Mouse (Mus musculus) liver, embryonic 14.5 days (tissue): ENCODE results near the gene Maml3. TPM values are rescaled to one million over a fixed set of nuclear protein-coding genes. Genes with fewer than 3 reads are reported as not detected.

Source experiments
- ATAC-seq: fragments of 200-750 bp; cut with Nextera tagmentation; 2 replicates; pipeline ENCODE4 v1.8.0; 2017; ENCODE audit warnings: moderate number of reproducible peaks, mild to moderate bottlenecking, moderate library complexity; ENCODE audit not compliant: insufficient read depth
- DNase-seq, 3 experiments: peaks; one replicate each; pipeline ENCODE4 v3.0.0-alpha.2; 2012 to 2013; ENCODE audit warnings: low read depth in 3 of 3, low spot score in 3 of 3
- H3K27ac ChIP-seq: fragments of 300-500 bp; sonication (generic); 2 replicates; pipeline ENCODE4 v1.5.1; 2014; ENCODE audit warnings: moderate library complexity, mild to moderate bottlenecking, control low read depth, inconsistent platforms
- H3K27me3 ChIP-seq: fragments of 300-500 bp; sonication (generic); 2 replicates; pipeline ENCODE4 v1.6.1; 2014; ENCODE audit warnings: mild to moderate bottlenecking, low read length, moderate library complexity; ENCODE audit not compliant: control insufficient read depth, insufficient read depth
- H3K36me3 ChIP-seq: fragments of 300-500 bp; sonication (generic); replicated peaks from 2 replicates; pipeline ENCODE4 v1.6.1; 2014; ENCODE audit warnings: low read depth; ENCODE audit not compliant: control insufficient read depth, insufficient read depth
- H3K4me1 ChIP-seq, 2 experiments: fragments of 200-500 bp in 1 of 2; fragments of 300-500 bp in 1 of 2; sonication (generic) in 1 of 2; replicated peaks; 2 replicates each; pipeline ENCODE4 v1.6.1; 2012 to 2014; ENCODE audit warnings: antibody characterized with exemption in 1 of 2, inconsistent platforms in 1 of 2, low read length in 1 of 2; ENCODE audit not compliant: control insufficient read depth in 2 of 2, insufficient read depth in 2 of 2
- H3K4me2 ChIP-seq: fragments of 300-500 bp; sonication (generic); 2 replicates; pipeline ENCODE4 v1.6.1; 2014; ENCODE audit warnings: low read depth, mild to moderate bottlenecking, control low read depth, moderate library complexity
- H3K4me3 ChIP-seq, 2 experiments: fragments of 200-500 bp in 1 of 2; fragments of 300-500 bp in 1 of 2; sonication (generic) in 1 of 2; 2 replicates each; pipeline ENCODE4 v1.5.1; 2012 to 2014; ENCODE audit warnings: low read depth in 2 of 2, low read length in 2 of 2, mild to moderate bottlenecking in 2 of 2, control low read depth in 1 of 2, inconsistent platforms in 1 of 2, moderate library complexity in 1 of 2; ENCODE audit not compliant: insufficient read depth in 1 of 2
- H3K9ac ChIP-seq: fragments of 300-500 bp; sonication (generic); replicated peaks from 2 replicates; pipeline ENCODE4 v1.6.1; 2014; ENCODE audit warnings: mild to moderate bottlenecking, control low read depth, moderate library complexity
- H3K9me3 ChIP-seq: fragments of 300-500 bp; sonication (generic); 2 replicates; pipeline ENCODE4 v1.6.1; 2016; ENCODE audit warnings: low read length, mixed read lengths; ENCODE audit not compliant: control insufficient read depth
- CTCF ChIP-seq: IDR thresholded peaks from 2 replicates; pipeline ENCODE4 v1.5.1; 2016; ENCODE audit warnings: antibody characterized with exemption, low read depth, control low read depth
- EP300 ChIP-seq: IDR thresholded peaks from 2 replicates; pipeline ENCODE4 v1.6.1; 2016; ENCODE audit warnings: antibody characterized with exemption, low read depth
- WGBS: fragments of 180-500 bp; shearing (Covaris S2); extraction: QIAGEN DNeasy Blood & Tissue Kit; methylation state at CpG from one replicate; pipeline ENCODE4 v1.1.7; 2014; ENCODE audit not compliant: insufficient replicate concordance; 5-methylcytosine and 5-hydroxymethylcytosine counted together
- polyA plus RNA-seq, 2 experiments: library from polyadenylated mRNA; depleted of rRNA in 1 of 2; stranded (reverse) in 1 of 2; unstranded in 1 of 2; fragments of >200 nt; fragmentation: Nextera tagmentation in 1 of 2; extraction: Ambion mirVana in 1 of 2; gene quantifications; 2 replicates each; pipeline versions ENCODE4 v1.2.1 to v1.2.3; 2012 to 2014

Maml3 gene
- polyA plus RNA-seq, 2 experiments = 0.57 to 0.71 TPM

GRCm38 (mm10) chr3:51832985-51833384 is 271.9 kb downstream of the Maml3 start:
- no peak for ATAC-seq
- Histone ChIP-seq H3K4me3 (no peak overlapping the region), H3K27ac (no peak overlapping the region), H3K9ac (no peak overlapping the region), H3K27me3 (no peaks in the 10 kb centered on the region), H3K4me1 (0 out of 4 replicates have a peak, but pooled peaks cover 0 to 3% of the 10 kb centered on the region in 2 experiments), H3K9me3 (no peaks in the 10 kb centered on the region), H3K36me3 (no peaks in the 10 kb centered on the region), H3K4me2 (no peak overlapping the region)
- WGBS = 75% methylated on average over 15 of the region's 15 CpGs
- no peak for DNase-seq
- no peak for TF ChIP-seq CTCF
- no peak for TF ChIP-seq EP300

GRCm38 (mm10) chr3:51830821-51831429 is 274.0 kb downstream of the Maml3 start:
- ATAC-seq (no peak), DNase-seq (no peak)
- Histone ChIP-seq H3K9ac (no peak overlapping the region), H3K9me3 (no peaks in the 10 kb centered on the region), H3K27me3 (no peaks in the 10 kb centered on the region), H3K4me2 (no peak overlapping the region), H3K4me3 (no peak overlapping the region), H3K27ac (no peak overlapping the region), H3K4me1 (0 out of 4 replicates have a peak, but pooled peaks cover 0 to 3% of the 10 kb centered on the region in 2 experiments), H3K36me3 (no peaks in the 10 kb centered on the region)
- 76% methylated on average over 9 of the region's 9 CpGs for WGBS
- no peak for TF ChIP-seq CTCF
- TF ChIP-seq EP300 = no peak

- 67% methylated on average over 10 of the region's 10 CpGs for WGBS
- no peak for ATAC-seq
- no peak overlapping the region for H3K9ac ChIP-seq
- H3K4me1 ChIP-seq = no peaks in the 10 kb centered on the region
- DNase-seq = no peak
- no peak overlapping the region for H3K27ac ChIP-seq
- H3K4me3 ChIP-seq = no peak overlapping the region
- no peak overlapping the region for H3K4me2 ChIP-seq
- no peaks in the 10 kb centered on the region for H3K36me3 ChIP-seq
- H3K27me3 ChIP-seq = no peaks in the 10 kb centered on the region
- TF ChIP-seq CTCF = no peak
- TF ChIP-seq EP300 = no peak
- no peaks in the 10 kb centered on the region for H3K9me3 ChIP-seq
Measured at GRCm38 (mm10) chr3:51825530-51825929, 279.3 kb downstream of the Maml3 start.

- H3K27ac ChIP-seq = no peak overlapping the region
- ATAC-seq = no peak
Measured at GRCm38 (mm10) chr3:51824506-51824905, 280.4 kb downstream of the Maml3 start.

GRCm38 (mm10) chr3:51821551-51821950 is 283.3 kb downstream of the Maml3 start:
- 77% methylated on average over 10 of the region's 10 CpGs for WGBS

More at GRCm38 (mm10) chr3:51824506-51824905, 280.4 kb downstream of the Maml3 start:
- H3K4me3 ChIP-seq = no peak overlapping the region
- no peak overlapping the region for H3K4me2 ChIP-seq
- H3K36me3 ChIP-seq = no peaks in the 10 kb centered on the region
- no peaks in the 10 kb centered on the region for H3K9me3 ChIP-seq
- no peak overlapping the region for H3K9ac ChIP-seq
- no peak for TF ChIP-seq EP300
- no peak for TF ChIP-seq CTCF
- DNase-seq = no peak
- H3K4me1 ChIP-seq = no peaks in the 10 kb centered on the region
- no peaks in the 10 kb centered on the region for H3K27me3 ChIP-seq
- WGBS = 70% methylated on average over 9 of the region's 9 CpGs

More at GRCm38 (mm10) chr3:51821551-51821950, 283.3 kb downstream of the Maml3 start:
- Histone ChIP-seq H3K27ac (no peak overlapping the region), H3K4me2 (no peak overlapping the region), H3K9me3 (no peaks in the 10 kb centered on the region), H3K36me3 (no peaks in the 10 kb centered on the region), H3K4me3 (no peak overlapping the region), H3K27me3 (no peaks in the 10 kb centered on the region), H3K4me1 (no peaks in the 10 kb centered on the region), H3K9ac (no peak overlapping the region)
- TF ChIP-seq CTCF (no peak), EP300 (no peak)
- DNase-seq (no peak), ATAC-seq (no peak)
